Mouse (Mus musculus): ENCODE results near the gene Cops7b.
A peak's percentile ranks its signal among the peaks of the same experiment; 100 is the strongest.
"Not testable (repeated sequence)": the region's sequence is repeated elsewhere in the genome, so short reads cannot be mapped to it uniquely, and the experiment has no call there.

Gene Cops7b

GRCm38 (mm10) chr1:86582451-86583096, at the start of gene Cops7b, which contains the start of gene Pde6d:
Cops7b (plus strand) TSS chr1:86582904.
Pde6d (minus strand) TSS chr1:86582629.
- DNase-seq (ENCODE audit: low read depth, low spot score) = peak; percentile 93

- no peak for DNase-seq (ENCODE audit: low read depth, low spot score)
Observed at GRCm38 (mm10) chr1:86533411-86534130, 49.1 kb upstream of the Cops7b start.

- DNase-seq (ENCODE audit: low read depth, low spot score) = no peak
Observed at GRCm38 (mm10) chr1:86538383-86538782, 44.3 kb upstream of the Cops7b start.

- DNase-seq (ENCODE audit: low read depth, low spot score) = not testable (repeated sequence)
Observed at GRCm38 (mm10) chr1:86539583-86539982, 43.1 kb upstream of the Cops7b start.

GRCm38 (mm10) chr1:86542584-86542983, 40.1 kb upstream of the Cops7b start:
- no peak for DNase-seq (ENCODE audit: low read depth, low spot score)

GRCm38 (mm10) chr1:86546797-86547196, 35.9 kb upstream of the Cops7b start:
- no peak for DNase-seq (ENCODE audit: low read depth, low spot score)

- DNase-seq (ENCODE audit: low read depth, low spot score) = no peak
Observed at GRCm38 (mm10) chr1:86551299-86551698, 31.4 kb upstream of the Cops7b start.

GRCm38 (mm10) chr1:86551877-86552276, 30.8 kb upstream of the Cops7b start:
- no peak for DNase-seq (ENCODE audit: low read depth, low spot score)

- DNase-seq (ENCODE audit: low read depth, low spot score) = no peak
Observed at GRCm38 (mm10) chr1:86555665-86556064, 27.0 kb upstream of the Cops7b start.

- DNase-seq (ENCODE audit: low read depth, low spot score) = no peak
Observed at GRCm38 (mm10) chr1:86557872-86558271, 24.8 kb upstream of the Cops7b start.

- DNase-seq (ENCODE audit: low read depth, low spot score) = no peak
Observed at GRCm38 (mm10) chr1:86559232-86559631, 23.5 kb upstream of the Cops7b start.

- no peak for DNase-seq (ENCODE audit: low read depth, low spot score)
Observed at GRCm38 (mm10) chr1:86562663-86563062, 20.0 kb upstream of the Cops7b start.

GRCm38 (mm10) chr1:86568409-86568808, 14.3 kb upstream of the Cops7b start:
- no peak for DNase-seq (ENCODE audit: low read depth, low spot score)

- DNase-seq (ENCODE audit: low read depth, low spot score) = no peak
Observed at GRCm38 (mm10) chr1:86569292-86569860, 13.3 kb upstream of the Cops7b start.

GRCm38 (mm10) chr1:86571381-86571780, 11.3 kb upstream of the Cops7b start:
- DNase-seq (ENCODE audit: low read depth, low spot score) = no peak

GRCm38 (mm10) chr1:86571941-86572340, 10.8 kb upstream of the Cops7b start:
- DNase-seq (ENCODE audit: low read depth, low spot score) = no peak

- DNase-seq (ENCODE audit: low read depth, low spot score) = no peak
Observed at GRCm38 (mm10) chr1:86580426-86580825, 2.3 kb upstream of the Cops7b start.

- no peak for DNase-seq (ENCODE audit: low read depth, low spot score)
Observed at GRCm38 (mm10) chr1:86581692-86582450, 833 bp upstream of the Cops7b start.

GRCm38 (mm10) chr1:86583709-86584108, 1.0 kb downstream of the Cops7b start:
- DNase-seq (ENCODE audit: low read depth, low spot score) = no peak

GRCm38 (mm10) chr1:86586992-86587391, 4.3 kb downstream of the Cops7b start:
- peak; percentile 68 for DNase-seq (ENCODE audit: low read depth, low spot score)

- no peak for DNase-seq (ENCODE audit: low read depth, low spot score)
Observed at GRCm38 (mm10) chr1:86594539-86594938, 11.8 kb downstream of the Cops7b start.

GRCm38 (mm10) chr1:86595315-86595714, 12.6 kb downstream of the Cops7b start:
- no peak for DNase-seq (ENCODE audit: low read depth, low spot score)

Measured in embryo, embryonic 11.5 days (tissue).